Mouse (Mus musculus) cerebellum, postnatal 14 days (tissue): ENCODE results near the gene Cntnap2.
"Not testable (repeated sequence)": the region's sequence is repeated elsewhere in the genome, so short reads cannot be mapped to it uniquely, and the experiment has no call there.

Source experiments
- DNase-seq, 2 experiments: peaks; one replicate each; pipeline ENCODE4 v3.0.0; 2021; ENCODE audit warnings: mixed read lengths in 2 of 2

Cntnap2 gene

GRCm38 (mm10) chr6:47181372-47181771 lies 2122.2 kb downstream of the Cntnap2 start:
- not testable (repeated sequence) for DNase-seq

- DNase-seq = no peak
These were observed 2123.1 kb downstream of the Cntnap2 start for GRCm38 (mm10) chr6:47182252-47182651.

- DNase-seq = no peak
These were observed 2123.6 kb downstream of the Cntnap2 start for GRCm38 (mm10) chr6:47182756-47183155.

- not testable (repeated sequence) for DNase-seq
These were observed 2124.7 kb downstream of the Cntnap2 start for GRCm38 (mm10) chr6:47183850-47184249.

GRCm38 (mm10) chr6:47188193-47188592 lies 2129.0 kb downstream of the Cntnap2 start:
- peak; percentile 31 to 63 for DNase-seq

- not testable (repeated sequence) for DNase-seq
These were observed 2129.4 kb downstream of the Cntnap2 start for GRCm38 (mm10) chr6:47188596-47188995.

GRCm38 (mm10) chr6:47190282-47190681 lies 2131.1 kb downstream of the Cntnap2 start:
- no peak for DNase-seq

GRCm38 (mm10) chr6:47191277-47191800 lies 2132.2 kb downstream of the Cntnap2 start:
- DNase-seq = peak; percentile 66 to 72

- no peak for DNase-seq
These were observed 2132.8 kb downstream of the Cntnap2 start for GRCm38 (mm10) chr6:47191940-47192339.

GRCm38 (mm10) chr6:47192478-47192877 lies 2133.3 kb downstream of the Cntnap2 start:
- DNase-seq = no peak

GRCm38 (mm10) chr6:47197570-47197969 lies 2138.4 kb downstream of the Cntnap2 start:
- no peak for DNase-seq

GRCm38 (mm10) chr6:47200671-47201070 lies 2141.5 kb downstream of the Cntnap2 start:
- no peak for DNase-seq

- DNase-seq = no peak
These were observed 2148.9 kb downstream of the Cntnap2 start for GRCm38 (mm10) chr6:47208031-47208430.

GRCm38 (mm10) chr6:47214731-47215130 lies 2155.6 kb downstream of the Cntnap2 start:
- no peak for DNase-seq

- DNase-seq = not testable (repeated sequence)
These were observed 2164.4 kb downstream of the Cntnap2 start for GRCm38 (mm10) chr6:47223578-47223977.

- not testable (repeated sequence) for DNase-seq
These were observed 2166.2 kb downstream of the Cntnap2 start for GRCm38 (mm10) chr6:47225391-47225790.

GRCm38 (mm10) chr6:47227601-47228000 lies 2168.4 kb downstream of the Cntnap2 start:
- DNase-seq = no peak

- DNase-seq = no peak
These were observed 2169.6 kb downstream of the Cntnap2 start for GRCm38 (mm10) chr6:47228676-47229317.

- peak; percentile 47 to 61 for DNase-seq
These were observed 2172.4 kb downstream of the Cntnap2 start for GRCm38 (mm10) chr6:47231513-47231912.

GRCm38 (mm10) chr6:47239376-47239921 lies 2180.3 kb downstream of the Cntnap2 start:
- DNase-seq = peak; percentile 10 to 11

- no peak for DNase-seq
These were observed 2182.2 kb downstream of the Cntnap2 start for GRCm38 (mm10) chr6:47241379-47241778.

- peak; percentile 48 to 59 for DNase-seq
These were observed 2184.9 kb downstream of the Cntnap2 start for GRCm38 (mm10) chr6:47243863-47244606.

GRCm38 (mm10) chr6:47244642-47245041 lies 2185.5 kb downstream of the Cntnap2 start:
- no peak for DNase-seq

- DNase-seq = no peak
These were observed 2196.1 kb downstream of the Cntnap2 start for GRCm38 (mm10) chr6:47255270-47255669.
